Mouse (Mus musculus): ENCODE measurements at regions not wholly inside any gene's neighbourhood (a gene's known extent, or its start where the extent isn't known, plus 50 kb on each side); places are given as distances from the start of the nearest gene placed in this dataset.

DNA sequence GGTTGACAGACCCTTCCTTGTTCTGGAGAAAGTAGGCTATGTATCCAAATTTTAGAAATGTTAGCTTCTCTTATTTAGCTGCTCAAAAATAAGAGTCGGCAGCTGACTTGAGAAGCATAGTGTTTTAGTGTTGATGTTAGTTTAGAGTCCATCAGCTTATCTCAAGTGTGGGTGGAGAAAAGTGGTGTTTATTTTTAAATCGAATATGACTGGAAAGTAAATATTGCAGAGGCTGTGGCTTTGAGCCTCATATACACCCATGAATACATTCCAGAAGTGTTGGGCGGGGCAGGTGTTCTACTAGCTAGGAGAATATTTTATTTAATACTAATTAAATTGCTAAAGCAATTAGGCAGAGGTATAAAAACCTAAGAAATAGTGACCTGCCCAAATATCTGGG is 583.6 kb upstream of the Nr5a2 start:
- TF ChIP-seq CTCF (IDR thresholded peaks at IDR 0.05; ENCODE audit: insufficient read depth, low read length) (no peak), POLR2A (IDR thresholded peaks at IDR 0.05; ENCODE audit: borderline replicate concordance, extremely low read depth, low read depth, low read length) (no peak)

All from lung, adult 2 months (tissue).